Mouse (Mus musculus): ENCODE results near the gene Pcdh18. TPM values are rescaled to one million over a fixed set of nuclear protein-coding genes. Genes with fewer than 3 reads are reported as not detected.

The Pcdh18 gene
- 0.95 TPM for polyA plus RNA-seq (2014; fragmentation: Illumina TruSeq; extraction: RNeasy Lipid Tissue Mini Kit (QIAGEN cat#74804); ENCODE audit: low read depth, low replicate concordance)

GRCm38 (mm10) chr3:49756870-49757625 is at the start of gene Pcdh18:
TSS of gene Pcdh18 (minus strand) at chr3:49757325.

All from liver, adult 10 weeks (tissue).